Mouse (Mus musculus) liver, embryonic 14.5 days (tissue): ENCODE data around the gene Nek9. TPM values are rescaled to one million over a fixed set of nuclear protein-coding genes. Genes with fewer than 3 reads are reported as not detected.

Experiments
- ATAC-seq: fragments of 200-750 bp; cut with Nextera tagmentation; 2 replicates; pipeline ENCODE4 v1.8.0; 2017; ENCODE audit warnings: moderate number of reproducible peaks, mild to moderate bottlenecking, moderate library complexity; ENCODE audit not compliant: insufficient read depth
- DNase-seq, 3 experiments: peaks; one replicate each; pipeline ENCODE4 v3.0.0-alpha.2; 2012 to 2013; ENCODE audit warnings: low read depth in 3 of 3, low spot score in 3 of 3
- H3K27ac ChIP-seq: fragments of 300-500 bp; sonication (generic); 2 replicates; pipeline ENCODE4 v1.5.1; 2014; ENCODE audit warnings: moderate library complexity, mild to moderate bottlenecking, control low read depth, inconsistent platforms
- H3K27me3 ChIP-seq: fragments of 300-500 bp; sonication (generic); 2 replicates; pipeline ENCODE4 v1.6.1; 2014; ENCODE audit warnings: mild to moderate bottlenecking, low read length, moderate library complexity; ENCODE audit not compliant: control insufficient read depth, insufficient read depth
- H3K36me3 ChIP-seq: fragments of 300-500 bp; sonication (generic); replicated peaks from 2 replicates; pipeline ENCODE4 v1.6.1; 2014; ENCODE audit warnings: low read depth; ENCODE audit not compliant: control insufficient read depth, insufficient read depth
- H3K4me1 ChIP-seq, 2 experiments: fragments of 200-500 bp in 1 of 2; fragments of 300-500 bp in 1 of 2; sonication (generic) in 1 of 2; replicated peaks; 2 replicates each; pipeline ENCODE4 v1.6.1; 2012 to 2014; ENCODE audit warnings: antibody characterized with exemption in 1 of 2, inconsistent platforms in 1 of 2, low read length in 1 of 2; ENCODE audit not compliant: control insufficient read depth in 2 of 2, insufficient read depth in 2 of 2
- H3K4me2 ChIP-seq: fragments of 300-500 bp; sonication (generic); 2 replicates; pipeline ENCODE4 v1.6.1; 2014; ENCODE audit warnings: low read depth, mild to moderate bottlenecking, control low read depth, moderate library complexity
- H3K4me3 ChIP-seq, 2 experiments: fragments of 200-500 bp in 1 of 2; fragments of 300-500 bp in 1 of 2; sonication (generic) in 1 of 2; 2 replicates each; pipeline ENCODE4 v1.5.1; 2012 to 2014; ENCODE audit warnings: low read depth in 2 of 2, low read length in 2 of 2, mild to moderate bottlenecking in 2 of 2, control low read depth in 1 of 2, inconsistent platforms in 1 of 2, moderate library complexity in 1 of 2; ENCODE audit not compliant: insufficient read depth in 1 of 2
- H3K9ac ChIP-seq: fragments of 300-500 bp; sonication (generic); replicated peaks from 2 replicates; pipeline ENCODE4 v1.6.1; 2014; ENCODE audit warnings: mild to moderate bottlenecking, control low read depth, moderate library complexity
- H3K9me3 ChIP-seq: fragments of 300-500 bp; sonication (generic); 2 replicates; pipeline ENCODE4 v1.6.1; 2016; ENCODE audit warnings: low read length, mixed read lengths; ENCODE audit not compliant: control insufficient read depth
- CTCF ChIP-seq: IDR thresholded peaks from 2 replicates; pipeline ENCODE4 v1.5.1; 2016; ENCODE audit warnings: antibody characterized with exemption, low read depth, control low read depth
- EP300 ChIP-seq: IDR thresholded peaks from 2 replicates; pipeline ENCODE4 v1.6.1; 2016; ENCODE audit warnings: antibody characterized with exemption, low read depth
- WGBS: fragments of 180-500 bp; shearing (Covaris S2); extraction: QIAGEN DNeasy Blood & Tissue Kit; methylation state at CpG from one replicate; pipeline ENCODE4 v1.1.7; 2014; ENCODE audit not compliant: insufficient replicate concordance; 5-methylcytosine and 5-hydroxymethylcytosine counted together
- polyA plus RNA-seq, 2 experiments: library from polyadenylated mRNA; depleted of rRNA in 1 of 2; stranded (reverse) in 1 of 2; unstranded in 1 of 2; fragments of >200 nt; fragmentation: Nextera tagmentation in 1 of 2; extraction: Ambion mirVana in 1 of 2; gene quantifications; 2 replicates each; pipeline versions ENCODE4 v1.2.1 to v1.2.3; 2012 to 2014

Gene Nek9
- polyA plus RNA-seq, 2 experiments, result 4.1 to 8.8 TPM

GRCm38 (mm10) chr12:85380942-85381341 is 41.8 kb upstream of the Nek9 start:
- no peak for DNase-seq
- peak; percentile 39; the same call in 1 of the 2 replicates for TF ChIP-seq CTCF
- TF ChIP-seq EP300, result no peak
- Histone ChIP-seq H3K9ac (no peak overlapping the region), H3K4me2 (no peak overlapping the region), H3K4me1 (peaks cover 0 to 4% of the 10 kb centered on the region in 2 experiments; a peak in 2 of 4 replicates), H3K4me3 (no peak overlapping the region), H3K36me3 (no peaks in the 10 kb centered on the region), H3K27me3 (no peaks in the 10 kb centered on the region; the same call in 1 of the 2 replicates), H3K27ac (no peak overlapping the region), H3K9me3 (no peaks in the 10 kb centered on the region)
- 63% methylated on average over 7 of the region's 7 CpGs for WGBS
- ATAC-seq, result no peak

DNA sequence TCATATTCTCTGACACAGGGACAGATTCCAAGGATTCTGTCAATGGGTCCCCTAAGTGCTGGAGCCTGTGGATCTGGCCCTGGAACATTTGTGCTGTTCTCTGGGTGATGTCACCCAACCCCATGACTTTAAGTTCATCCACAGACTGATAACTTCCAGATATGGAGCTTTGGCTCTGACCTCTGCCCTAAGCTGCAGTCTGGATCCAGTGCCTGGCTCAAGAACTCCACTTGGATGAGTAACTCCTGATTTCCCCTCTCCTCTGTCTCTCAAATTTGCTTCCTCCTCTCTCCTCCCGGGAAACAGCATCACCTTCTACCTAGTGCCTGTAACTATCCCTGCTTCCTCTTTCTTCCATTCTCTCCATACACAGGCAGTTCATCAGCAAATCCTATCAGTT is 41.1 kb upstream of the Nek9 start:
- 68% methylated on average over 1 of the region's 1 CpGs for WGBS
- no peaks in the 10 kb centered on the region for H3K36me3 ChIP-seq
- H3K4me2 ChIP-seq, result no peak overlapping the region
- no peak for TF ChIP-seq EP300
- no peak for TF ChIP-seq CTCF
- no peak overlapping the region for H3K4me3 ChIP-seq
- peaks cover 0 to 8% of the 10 kb centered on the region in 2 experiments; a peak in 3 of 4 replicates for H3K4me1 ChIP-seq
- DNase-seq (no peak), ATAC-seq (no peak)
- no peak overlapping the region for H3K9ac ChIP-seq
- H3K27me3 ChIP-seq, result no peaks in the 10 kb centered on the region; the same call in 1 of the 2 replicates
- H3K27ac ChIP-seq, result no peak overlapping the region
- no peaks in the 10 kb centered on the region for H3K9me3 ChIP-seq

GRCm38 (mm10) chr12:85378271-85378670 is 39.1 kb upstream of the Nek9 start:
- Histone ChIP-seq H3K4me3 (no peak overlapping the region), H3K4me2 (no peak overlapping the region), H3K4me1 (peaks cover 3 to 12% of the 10 kb centered on the region in 2 experiments), H3K36me3 (no peaks in the 10 kb centered on the region), H3K27ac (no peak overlapping the region), H3K9me3 (no peaks in the 10 kb centered on the region), H3K9ac (no peak overlapping the region), H3K27me3 (no peaks in the 10 kb centered on the region; the same call in 1 of the 2 replicates)
- ATAC-seq (no peak), DNase-seq (no peak)
- 60% methylated on average over 2 of the region's 2 CpGs for WGBS
- TF ChIP-seq CTCF (no peak), EP300 (no peak)

- under 1% methylated on average over 36 of the region's 37 CpGs for WGBS
- Histone ChIP-seq H3K36me3 (no peaks in the 10 kb centered on the region), H3K9me3 (no peaks in the 10 kb centered on the region)
Observed at GRCm38 (mm10) chr12:85374561-85375272, 35.6 kb upstream of the Nek9 start, which contains the start of gene Tmed10. TSS of gene Tmed10 (minus strand) at chr12:85374847.

More at GRCm38 (mm10) chr12:85374561-85375272, 35.6 kb upstream of the Nek9 start, which contains the start of gene Tmed10:
- no peak; the same call in 1 of the 2 replicates for TF ChIP-seq EP300
- peak; percentile 29 for TF ChIP-seq CTCF
- Histone ChIP-seq H3K9ac (peak within 1 kb of the TSS; percentile 86), H3K27me3 (no peaks in the 10 kb centered on the region), H3K4me2 (peak within 1 kb of the TSS; percentile 93), H3K4me1 (peaks cover 11 to 20% of the 10 kb centered on the region in 2 experiments), H3K27ac (peak within 1 kb of the TSS; percentile 64), H3K4me3 (peak within 1 kb of the TSS; percentile 78 to 79)
- peak; percentile 93 for ATAC-seq
- DNase-seq, result peak; percentile 87 to 91 (median 90)
